Mouse (Mus musculus) ES-Bruce4 (cell line): ENCODE measurements around the gene Senp8.

ENCODE experiments used
- CTCF ChIP-seq: IDR thresholded peaks from one replicate; pipeline ENCODE4 v1.8.1; 2011; ENCODE audit warnings: low read depth, low read length
- POLR2A ChIP-seq: IDR thresholded peaks from one replicate; pipeline ENCODE4 v1.8.1; 2011; ENCODE audit warnings: low read length; ENCODE audit not compliant: insufficient read depth

GRCm38 (mm10) chr9:59694571-59695450, 55.7 kb downstream of the Senp8 start:
- TF ChIP-seq CTCF (no peak), POLR2A (no peak)
